Mouse (Mus musculus) MEL (cell line): ENCODE results near the gene Scarb1. TPM values are rescaled to one million over a fixed set of nuclear protein-coding genes. Genes with fewer than 3 reads are reported as not detected.
A peak's percentile ranks its signal among the peaks of the same experiment; 100 is the strongest.

Source experiments
- DNase-seq: peaks from one replicate; pipeline ENCODE4 v3.0.0; 2011; ENCODE audit warnings: low read depth, low spot score
- H3K27ac ChIP-seq: 2 replicates; pipeline ENCODE4 v1.5.1; 2012; ENCODE audit warnings: low read depth, mild to moderate bottlenecking, control low read depth, low read length, moderate library complexity; ENCODE audit not compliant: control insufficient read depth
- H3K27me3 ChIP-seq, 2 experiments: fragments of 150-350 bp in 1 of 2; sonication (generic) in 1 of 2; 2 replicates each; pipeline ENCODE4 v1.6.1; 2012; ENCODE audit warnings: low read length in 2 of 2, mild to moderate bottlenecking in 2 of 2, improper control_type of control experiment in 1 of 2, moderate library complexity in 1 of 2; ENCODE audit not compliant: insufficient read depth in 2 of 2, control insufficient read depth in 1 of 2
- H3K36me3 ChIP-seq, 2 experiments: 2 replicates each; pipeline ENCODE4 v1.6.1; 2012 to 2014; ENCODE audit warnings: low read length in 2 of 2, improper control_type of control experiment in 1 of 2, inconsistent platforms in 1 of 2, mild to moderate bottlenecking in 1 of 2; ENCODE audit not compliant: insufficient read depth in 2 of 2, control insufficient read depth in 1 of 2
- H3K4me1 ChIP-seq, 2 experiments: fragments of 150-350 bp in 1 of 2; sonication (generic) in 1 of 2; 2 replicates each; pipeline ENCODE4 v1.6.1; 2012; ENCODE audit warnings: low read length in 2 of 2, improper control_type of control experiment in 1 of 2, mild to moderate bottlenecking in 1 of 2; ENCODE audit not compliant: insufficient read depth in 2 of 2, control insufficient read depth in 1 of 2
- H3K4me3 ChIP-seq, 2 experiments: fragments of 150-350 bp in 1 of 2; sonication (generic) in 1 of 2; 2 replicates each; pipeline ENCODE4 v1.5.1; 2012; ENCODE audit warnings: low read depth in 2 of 2, low read length in 2 of 2, mild to moderate bottlenecking in 2 of 2, moderate library complexity in 2 of 2, control low read depth in 1 of 2, improper control_type of control experiment in 1 of 2; ENCODE audit not compliant: control insufficient read depth in 1 of 2, insufficient read depth in 1 of 2
- H3K79me2 ChIP-seq: 2 replicates; pipeline ENCODE4 v1.6.1; 2012; ENCODE audit warnings: mild to moderate bottlenecking, low read length, moderate library complexity; ENCODE audit not compliant: control insufficient read depth, poor library complexity, insufficient read depth
- H3K9ac ChIP-seq: 2 replicates; pipeline ENCODE4 v1.6.1; 2012; ENCODE audit warnings: low read depth, mild to moderate bottlenecking, control low read depth, low read length, moderate library complexity; ENCODE audit not compliant: control insufficient read depth, poor library complexity, severe bottlenecking
- H3K9me3 ChIP-seq: fragments of 150-350 bp; sonication (generic); replicated peaks from 2 replicates; pipeline ENCODE4 v1.6.1; 2012; ENCODE audit warnings: mild to moderate bottlenecking, low read length, improper control_type of control experiment, moderate library complexity; ENCODE audit not compliant: insufficient read depth
- BHLHE40 ChIP-seq: IDR thresholded peaks from 2 replicates; pipeline ENCODE4 v1.6.1; 2012; ENCODE audit warnings: low read depth, mild to moderate bottlenecking, inconsistent platforms, low read length, improper control_type of control experiment, borderline replicate concordance
- CHD1 ChIP-seq: IDR thresholded peaks from 2 replicates; pipeline ENCODE4 v1.6.1; 2012; ENCODE audit warnings: low read depth, mild to moderate bottlenecking, inconsistent platforms, low read length, improper control_type of control experiment
- CHD2 ChIP-seq: IDR thresholded peaks from 2 replicates; pipeline ENCODE4 v1.6.1; 2011; ENCODE audit warnings: low read length, improper control_type of control experiment
- CTCF ChIP-seq, 3 experiments: IDR thresholded peaks in 2 of 3; conservative IDR thresholded peaks in 1 of 3; 2 replicates each; pipeline ENCODE4 v1.5.1; 2011 to 2012; ENCODE audit warnings: low read length in 3 of 3, low read depth in 2 of 3, mild to moderate bottlenecking in 2 of 3, improper control_type of control experiment in 1 of 3, inconsistent platforms in 1 of 3, mixed read lengths in 1 of 3, moderate library complexity in 1 of 3; ENCODE audit not compliant: control insufficient read depth in 1 of 3, insufficient read depth in 1 of 3, poor library complexity in 1 of 3, severe bottlenecking in 1 of 3
- E2F4 ChIP-seq: IDR thresholded peaks from 2 replicates; pipeline ENCODE4 v1.6.1; 2011; ENCODE audit warnings: low read depth, low read length, improper control_type of control experiment, borderline replicate concordance
- ELF1 ChIP-seq: IDR thresholded peaks from 2 replicates; pipeline ENCODE4 v1.6.1; 2014; ENCODE audit warnings: low read depth, mild to moderate bottlenecking, inconsistent platforms, low read length, improper control_type of control experiment, moderate library complexity
- EP300 ChIP-seq, 2 experiments: IDR thresholded peaks; 2 replicates each; pipeline ENCODE4 v1.6.1; 2011; ENCODE audit warnings: improper control_type of control experiment in 2 of 2, low read length in 2 of 2, low read depth in 1 of 2, mild to moderate bottlenecking in 1 of 2
- ETS1 ChIP-seq: IDR thresholded peaks from 2 replicates; pipeline ENCODE4 v1.6.1; 2012; ENCODE audit warnings: low read depth, mild to moderate bottlenecking, inconsistent platforms, low read length, improper control_type of control experiment, moderate library complexity
- GABPA ChIP-seq: IDR thresholded peaks from 2 replicates; pipeline ENCODE4 v1.6.1; 2012; ENCODE audit warnings: low read depth, mild to moderate bottlenecking, inconsistent platforms, low read length, improper control_type of control experiment, moderate library complexity
- MAX ChIP-seq: IDR thresholded peaks from 2 replicates; pipeline ENCODE4 v1.6.1; 2011; ENCODE audit warnings: low read length, improper control_type of control experiment
- MAZ ChIP-seq: IDR thresholded peaks from 2 replicates; pipeline ENCODE4 v1.6.1; 2012; ENCODE audit warnings: low read depth, mild to moderate bottlenecking, inconsistent platforms, low read length, improper control_type of control experiment
- MYC ChIP-seq: IDR thresholded peaks from 2 replicates; pipeline ENCODE4 v1.6.1; 2011; ENCODE audit warnings: low read depth, mild to moderate bottlenecking, low read length, improper control_type of control experiment, moderate library complexity
- NRF1 ChIP-seq: IDR thresholded peaks from 2 replicates; pipeline ENCODE4 v1.6.1; 2014; ENCODE audit warnings: low read depth, mild to moderate bottlenecking, inconsistent platforms, low read length, improper control_type of control experiment, moderate library complexity; ENCODE audit not compliant: poor library complexity, insufficient read depth, severe bottlenecking
- POLR2AphosphoS2 ChIP-seq: IDR thresholded peaks from 2 replicates; pipeline ENCODE4 v1.6.1; 2011; ENCODE audit warnings: low read length, improper control_type of control experiment
- RAD21 ChIP-seq: IDR thresholded peaks from 2 replicates; pipeline ENCODE4 v1.6.1; 2011; ENCODE audit warnings: mild to moderate bottlenecking, low read depth, low read length, improper control_type of control experiment
- SIN3A ChIP-seq: IDR thresholded peaks from 2 replicates; pipeline ENCODE4 v1.6.1; 2012; ENCODE audit warnings: low read length, improper control_type of control experiment, inconsistent platforms
- SMC3 ChIP-seq: IDR thresholded peaks from 2 replicates; pipeline ENCODE4 v1.6.1; 2011; ENCODE audit warnings: low read depth, low read length, improper control_type of control experiment
- TAL1 ChIP-seq: IDR thresholded peaks from 2 replicates; pipeline ENCODE4 v1.6.1; 2012; ENCODE audit warnings: mild to moderate bottlenecking, inconsistent platforms, low read length, moderate library complexity, mixed read lengths
- TBP ChIP-seq: IDR thresholded peaks from 2 replicates; pipeline ENCODE4 v1.8.0; 2011; ENCODE audit warnings: low read depth, low read length, improper control_type of control experiment
- ZC3H11A ChIP-seq: IDR thresholded peaks from 2 replicates; pipeline ENCODE4 v1.6.1; 2012; ENCODE audit warnings: low read depth, mild to moderate bottlenecking, inconsistent platforms, low read length, improper control_type of control experiment
- ZMIZ1 ChIP-seq: IDR thresholded peaks from 2 replicates; pipeline ENCODE4 v1.6.1; 2012; ENCODE audit warnings: low read depth, mild to moderate bottlenecking, inconsistent platforms, low read length, improper control_type of control experiment, moderate library complexity
- polyA plus RNA-seq, 2 experiments: library from polyadenylated mRNA; stranded (reverse) in 1 of 2; unstranded in 1 of 2; fragments of >175 nt in 1 of 2; fragments of >200 nt in 1 of 2; gene quantifications; 2 replicates each; pipeline versions ENCODE4 v1.2.1 to v1.2.4; 2012; ENCODE audit warnings: low replicate concordance in 2 of 2, low read depth in 1 of 2; ENCODE audit not compliant: insufficient read length in 2 of 2, insufficient read depth in 1 of 2, missing spikeins in 1 of 2
- total RNA-seq: library from RNA; depleted of rRNA; stranded (reverse); fragments of 300-350 nt; gene quantifications from 2 replicates; pipeline ENCODE4 v1.2.3, GENCODE M21; 2012

The Scarb1 gene
- total and polyA plus RNA-seq, 3 experiments = 53.1 to 98.3 TPM; not detected in 1

- no peak overlapping the region for H3K4me3 ChIP-seq
- no peak overlapping the region for H3K27ac ChIP-seq
- H3K9ac ChIP-seq = no peak overlapping the region
- H3K79me2 ChIP-seq = no peaks in the 10 kb centered on the region; the same call in 1 of the 2 replicates
- TF ChIP-seq ETS1 (no peak), MAX (no peak), CHD2 (no peak), NRF1 (no peak), MYC (no peak), SIN3A (no peak), ELF1 (no peak), GABPA (no peak), BHLHE40 (no peak), CHD1 (no peak), ZC3H11A (no peak), E2F4 (no peak), TBP (no peak), SMC3 (no peak), TAL1 (no peak), EP300 (IDR thresholded peaks at IDR 0.05; ENCODE audit: low read depth in 1 of 2, low read length in 2 of 2) (no peak), MAZ (no peak), ZMIZ1 (no peak)
- H3K9me3 ChIP-seq = no peaks in the 10 kb centered on the region
- peaks cover 0 to 6% of the 10 kb centered on the region in 2 experiments for H3K36me3 ChIP-seq
- no peaks in the 10 kb centered on the region for H3K4me1 ChIP-seq
- no peaks in the 10 kb centered on the region for H3K27me3 ChIP-seq
- DNase-seq = no peak
Observed at GRCm38 (mm10) chr5:125305229-125306081, 35.4 kb downstream of the Scarb1 start.

- no peak overlapping the region for H3K9ac ChIP-seq
- H3K4me1 ChIP-seq = no peaks in the 10 kb centered on the region
- H3K4me3 ChIP-seq = no peak overlapping the region
- TF ChIP-seq BHLHE40 = no peak
- TF ChIP-seq POLR2AphosphoS2 = no peak
- TF ChIP-seq RAD21 = no peak
- TF ChIP-seq E2F4 = no peak
- no peak for TF ChIP-seq CTCF (IDR thresholded peaks at IDR 0.05 in 2 of 3, conservative IDR thresholded peaks at IDR 0.05 in 1 of 3; ENCODE audit: control insufficient read depth in 1 of 3, insufficient read depth in 1 of 3, low read depth in 2 of 3, low read length in 3 of 3, poor library complexity in 1 of 3, severe bottlenecking in 1 of 3)
- H3K27ac ChIP-seq = no peak overlapping the region
- DNase-seq = peak; percentile 47
- H3K79me2 ChIP-seq = no peaks in the 10 kb centered on the region; the same call in 1 of the 2 replicates
- no peaks in the 10 kb centered on the region for H3K27me3 ChIP-seq
- H3K36me3 ChIP-seq = peaks cover 0 to 12% of the 10 kb centered on the region in 2 experiments
- H3K9me3 ChIP-seq = no peaks in the 10 kb centered on the region
Observed at GRCm38 (mm10) chr5:125304245-125304856, 36.5 kb downstream of the Scarb1 start.
